Mouse (Mus musculus): ENCODE data around the gene Nthl1. TPM values are rescaled to one million over a fixed set of nuclear protein-coding genes. Genes with fewer than 3 reads are reported as not detected.

The Nthl1 gene
- polyA plus RNA-seq, 1 experiment from 2014 or later = 9.6 TPM

DNA sequence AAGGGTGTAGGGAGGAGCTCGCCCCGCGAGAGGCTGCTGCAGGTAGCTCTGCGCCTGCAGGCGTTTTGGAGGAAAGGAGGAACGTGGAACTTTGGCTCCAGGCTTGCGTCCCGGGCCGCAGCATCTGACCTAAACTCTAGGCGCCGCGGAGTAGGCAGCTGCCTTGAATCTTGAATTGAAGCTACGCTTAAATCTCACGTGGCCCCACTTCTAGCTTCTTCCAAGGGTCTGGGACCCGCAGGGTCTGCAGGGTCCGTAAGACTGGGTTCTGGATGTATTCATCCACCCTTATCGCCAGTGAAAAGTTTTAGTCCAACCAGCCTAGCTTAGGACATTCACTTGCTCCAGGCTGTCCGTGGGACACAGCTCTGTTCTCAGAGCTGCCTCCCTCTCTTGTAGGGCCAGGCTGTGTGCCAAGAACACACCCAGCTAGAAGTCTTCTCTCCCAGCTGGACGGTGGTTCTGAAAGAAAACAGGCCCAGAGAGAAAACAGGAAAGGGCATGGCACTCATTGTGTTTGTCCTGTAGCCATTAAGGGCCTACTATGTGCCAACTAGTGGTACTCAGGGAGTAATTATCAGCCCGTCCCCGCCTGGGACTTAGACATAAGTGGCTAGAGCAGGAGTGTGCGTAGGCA lies 451 bp downstream of the Nthl1 start:
- Histone ChIP-seq H3K4me2 (peak overlapping the region; percentile 96), H3K4me1 (peaks cover 49% of the 10 kb centered on the region), H3K27ac (replicated peaks) (peak overlapping the region; percentile 92), H3K27me3 (replicated peaks) (peaks cover 32% of the 10 kb centered on the region), H3K9ac (peak overlapping the region; percentile 86), H3K4me3 (peak overlapping the region; percentile 68), H3K36me3 (peaks cover 32% of the 10 kb centered on the region), H3K9me3 (no peaks in the 10 kb centered on the region)
- ATAC-seq (ENCODE audit: extremely low read depth, insufficient number of reproducible peaks, low FRiP score, low TSS enrichment) = no peak
- 9% methylated on average over 22 of the region's 22 CpGs for WGBS

DNA sequence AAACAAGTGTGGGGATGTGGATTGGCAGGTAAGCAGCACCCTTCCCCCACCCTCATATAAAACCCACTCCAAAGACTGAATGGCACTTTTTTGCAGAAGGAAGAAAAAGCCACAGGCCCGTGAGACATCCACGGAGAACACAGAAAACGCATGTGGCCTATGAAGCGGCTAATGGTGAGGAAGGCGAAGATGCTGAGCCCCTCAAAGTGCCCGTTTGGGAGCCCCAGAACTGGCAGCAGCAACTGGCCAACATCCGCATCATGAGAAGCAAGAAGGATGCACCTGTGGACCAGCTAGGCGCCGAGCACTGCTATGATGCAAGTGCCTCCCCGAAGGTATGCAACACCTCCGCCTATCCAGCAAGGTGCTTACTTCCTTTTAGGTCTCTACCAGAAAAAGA lies 1.4 kb downstream of the Nthl1 start:
- no peak for ATAC-seq (ENCODE audit: extremely low read depth, insufficient number of reproducible peaks, low FRiP score, low TSS enrichment)
- 90% methylated on average over 11 of the region's 11 CpGs for WGBS
- H3K4me1 ChIP-seq = peaks cover 49% of the 10 kb centered on the region
- peak overlapping the region; percentile 92 for H3K27ac ChIP-seq (replicated peaks)
- H3K36me3 ChIP-seq = peaks cover 32% of the 10 kb centered on the region
- peaks cover 41% of the 10 kb centered on the region for H3K27me3 ChIP-seq (replicated peaks)
- H3K9me3 ChIP-seq = no peaks in the 10 kb centered on the region
- peak overlapping the region; percentile 96; the same call in 1 of the 2 replicates for H3K4me2 ChIP-seq
- no peak overlapping the region for H3K4me3 ChIP-seq
- peak overlapping the region; percentile 86 for H3K9ac ChIP-seq

DNA sequence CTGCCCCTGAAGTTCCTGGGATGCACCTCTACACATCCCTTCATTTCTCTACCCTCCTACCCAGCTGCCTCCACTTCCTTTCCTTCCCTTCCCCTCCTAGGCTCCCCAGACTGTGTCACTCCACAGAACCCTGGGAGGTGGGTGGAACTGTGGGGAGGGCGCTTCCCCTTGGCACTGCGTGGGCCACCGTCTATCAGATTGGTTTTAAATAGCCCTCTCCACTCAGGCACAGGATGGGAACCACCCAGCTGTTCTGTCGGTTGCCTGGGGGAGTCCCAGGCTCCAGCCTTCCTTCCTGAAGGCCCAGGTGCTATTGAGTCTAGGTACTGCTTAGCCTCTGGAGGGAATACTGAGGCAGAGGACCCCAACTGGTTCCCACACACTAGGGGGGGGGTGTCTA lies 2.5 kb downstream of the Nthl1 start:
- peaks cover 60% of the 10 kb centered on the region for H3K4me1 ChIP-seq
- H3K4me2 ChIP-seq = no peak overlapping the region
- H3K36me3 ChIP-seq = peaks cover 30% of the 10 kb centered on the region
- peaks cover 50% of the 10 kb centered on the region for H3K27me3 ChIP-seq (replicated peaks)
- H3K4me3 ChIP-seq = no peak overlapping the region
- WGBS = 45% methylated on average over 4 of the region's 4 CpGs
- H3K27ac ChIP-seq (replicated peaks) = no peak overlapping the region
- no peaks in the 10 kb centered on the region for H3K9me3 ChIP-seq
- no peak for ATAC-seq (ENCODE audit: extremely low read depth, insufficient number of reproducible peaks, low FRiP score, low TSS enrichment)
- H3K9ac ChIP-seq = no peak overlapping the region

DNA sequence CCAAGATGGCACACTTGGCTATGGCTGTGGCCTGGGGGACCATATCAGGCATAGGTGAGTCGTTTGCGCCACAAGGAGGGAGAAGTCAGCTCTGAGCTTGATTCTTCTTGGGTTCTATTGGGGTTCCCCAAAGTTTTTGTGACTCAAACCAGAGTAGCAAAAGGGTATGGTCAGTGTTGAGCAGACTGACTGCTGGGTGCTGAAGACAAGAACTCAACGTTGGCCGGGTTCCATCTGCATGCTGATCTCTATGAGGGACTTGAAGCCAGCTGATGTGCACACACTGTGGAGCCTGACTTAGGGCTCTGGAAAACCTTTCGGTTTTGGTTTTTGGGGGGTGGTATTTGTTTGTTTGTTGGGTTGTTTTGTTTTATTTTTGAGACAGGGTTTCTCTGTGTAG lies 3.2 kb downstream of the Nthl1 start:
- Histone ChIP-seq H3K9ac (no peak overlapping the region), H3K4me3 (no peak overlapping the region), H3K9me3 (no peaks in the 10 kb centered on the region), H3K36me3 (peaks cover 30% of the 10 kb centered on the region), H3K27me3 (replicated peaks) (peaks cover 50% of the 10 kb centered on the region), H3K4me2 (no peak overlapping the region), H3K4me1 (peaks cover 64% of the 10 kb centered on the region), H3K27ac (replicated peaks) (no peak overlapping the region)
- WGBS = 86% methylated on average over 5 of the region's 5 CpGs
- ATAC-seq (ENCODE audit: extremely low read depth, insufficient number of reproducible peaks, low FRiP score, low TSS enrichment) = no peak

DNA sequence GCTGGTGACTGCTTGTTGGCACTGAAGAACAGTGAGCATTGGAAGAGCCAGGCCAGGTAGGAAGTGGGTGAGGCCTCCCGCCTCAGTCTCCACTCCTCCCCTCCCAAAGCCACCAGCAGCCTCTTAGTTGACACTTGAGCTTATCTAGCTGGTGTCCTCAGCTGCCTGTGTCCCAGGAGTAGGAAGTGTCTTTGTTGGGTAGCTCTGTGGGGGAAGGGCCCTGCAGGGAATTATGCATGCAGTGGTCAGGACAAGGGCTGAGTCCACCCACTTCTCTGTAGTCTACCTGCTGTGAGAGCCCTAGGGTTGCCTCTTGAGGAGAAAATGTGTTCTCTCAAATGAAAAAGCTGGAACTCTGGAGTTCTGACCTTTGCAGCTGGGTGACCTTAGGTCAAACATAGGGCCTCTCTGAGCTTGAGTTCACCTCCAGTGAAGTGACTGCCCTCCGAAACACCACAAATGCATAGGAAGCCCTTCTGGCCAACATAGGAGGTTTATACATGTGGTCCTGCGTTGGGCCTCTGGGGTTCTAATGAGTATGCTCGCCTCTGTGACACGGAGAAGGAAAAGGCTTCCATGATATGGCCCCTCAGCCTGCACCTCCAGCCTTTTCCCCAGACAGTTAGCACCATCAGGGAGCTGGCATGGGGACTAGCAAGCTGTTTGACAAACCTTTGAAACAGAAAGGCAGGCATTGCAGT lies 4.5 kb downstream of the Nthl1 start:
- WGBS = 56% methylated on average over 5 of the region's 5 CpGs
- Histone ChIP-seq H3K9ac (0 out of 2 replicates have a peak overlapping the region, but pooled peaks have one; percentile 14), H3K4me1 (peaks cover 59% of the 10 kb centered on the region), H3K27me3 (replicated peaks) (peaks cover 59% of the 10 kb centered on the region), H3K9me3 (no peaks in the 10 kb centered on the region), H3K4me3 (no peak overlapping the region), H3K36me3 (peaks cover 34% of the 10 kb centered on the region), H3K4me2 (no peak overlapping the region), H3K27ac (replicated peaks) (no peak overlapping the region)
- no peak for ATAC-seq (ENCODE audit: extremely low read depth, insufficient number of reproducible peaks, low FRiP score, low TSS enrichment)

DNA sequence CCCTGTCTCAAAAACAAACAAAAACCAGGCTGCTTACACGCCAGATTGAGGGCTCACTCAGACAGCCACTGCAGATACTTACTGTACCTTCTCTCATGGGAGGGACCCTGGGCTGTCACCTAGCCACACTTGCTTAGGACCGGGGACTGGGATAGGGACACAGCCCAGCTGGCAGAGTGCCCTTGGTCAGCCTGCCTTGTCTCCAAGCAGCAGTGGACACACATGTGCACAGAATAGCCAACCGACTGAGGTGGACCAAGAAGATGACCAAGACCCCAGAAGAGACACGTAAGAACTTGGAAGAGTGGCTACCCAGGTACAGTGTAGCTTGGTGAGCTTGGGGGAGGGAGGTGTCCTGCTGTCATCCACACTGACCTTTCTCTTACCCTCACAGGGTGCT lies 5.7 kb downstream of the Nthl1 start:
- Histone ChIP-seq H3K4me1 (peaks cover 52% of the 10 kb centered on the region), H3K9ac (no peak overlapping the region), H3K27ac (replicated peaks) (peak overlapping the region; percentile 68), H3K36me3 (peaks cover 46% of the 10 kb centered on the region), H3K9me3 (no peaks in the 10 kb centered on the region), H3K4me3 (no peak overlapping the region), H3K4me2 (no peak overlapping the region), H3K27me3 (replicated peaks) (peaks cover 72% of the 10 kb centered on the region)
- WGBS = 74% methylated on average over 4 of the region's 4 CpGs
- ATAC-seq (ENCODE audit: extremely low read depth, insufficient number of reproducible peaks, low FRiP score, low TSS enrichment) = no peak

DNA sequence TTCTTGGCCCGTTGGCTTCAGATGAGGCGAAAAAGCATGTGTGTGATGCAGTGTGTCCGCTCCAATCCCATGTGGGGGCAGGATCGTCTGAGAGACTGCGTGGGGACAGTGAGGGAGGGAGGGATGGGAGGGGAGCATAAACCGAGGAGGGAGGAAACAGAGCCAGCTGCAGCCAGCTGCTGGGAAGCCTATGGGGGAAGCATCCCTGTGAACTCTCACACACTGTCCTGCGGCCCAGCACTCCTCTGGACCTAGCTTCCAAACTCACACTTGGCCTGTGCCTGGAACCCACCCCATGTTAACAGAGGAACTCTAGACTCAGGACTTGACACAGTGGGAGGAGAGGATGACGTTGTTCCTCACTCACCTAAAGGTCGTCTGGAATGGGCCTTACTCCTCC lies 6.4 kb downstream of the Nthl1 start:
- H3K9me3 ChIP-seq = no peaks in the 10 kb centered on the region
- 61% methylated on average over 9 of the region's 9 CpGs for WGBS
- peak overlapping the region; percentile 68 for H3K27ac ChIP-seq (replicated peaks)
- no peak for ATAC-seq (ENCODE audit: extremely low read depth, insufficient number of reproducible peaks, low FRiP score, low TSS enrichment)
- H3K9ac ChIP-seq = no peak overlapping the region
- H3K27me3 ChIP-seq (replicated peaks) = peaks cover 73% of the 10 kb centered on the region
- H3K4me2 ChIP-seq = no peak overlapping the region
- peaks cover 51% of the 10 kb centered on the region for H3K4me1 ChIP-seq
- no peak overlapping the region for H3K4me3 ChIP-seq
- H3K36me3 ChIP-seq = peaks cover 48% of the 10 kb centered on the region

DNA sequence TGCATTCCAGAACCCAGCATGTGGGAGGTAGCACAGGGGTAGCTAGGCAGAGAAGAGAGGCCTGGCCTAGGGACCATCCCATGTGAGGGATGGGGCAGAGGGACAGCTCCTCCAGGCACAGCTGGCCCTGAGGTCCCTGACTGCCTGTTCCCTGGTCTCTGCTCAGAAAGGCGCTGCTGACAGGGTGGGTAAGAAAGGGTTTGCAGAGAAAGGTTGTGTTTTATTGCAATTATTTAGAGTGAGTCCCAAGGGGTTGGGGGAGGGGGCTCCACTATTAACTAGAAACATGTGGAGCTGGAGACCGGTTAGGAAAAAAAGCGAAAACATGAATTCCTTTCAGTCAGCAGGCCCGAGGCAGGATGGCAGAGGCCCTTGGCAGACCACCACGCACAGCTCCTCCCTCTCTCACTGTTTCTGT lies 7.1 kb downstream of the Nthl1 start:
- no peak for ATAC-seq (ENCODE audit: extremely low read depth, insufficient number of reproducible peaks, low FRiP score, low TSS enrichment)
- no peaks in the 10 kb centered on the region for H3K9me3 ChIP-seq
- peaks cover 66% of the 10 kb centered on the region for H3K27me3 ChIP-seq (replicated peaks)
- H3K9ac ChIP-seq = 0 out of 2 replicates have a peak overlapping the region, but pooled peaks have one; percentile 8
- H3K4me1 ChIP-seq = peaks cover 57% of the 10 kb centered on the region
- no peak overlapping the region for H3K4me2 ChIP-seq
- peaks cover 48% of the 10 kb centered on the region for H3K36me3 ChIP-seq
- WGBS = 47% methylated on average over 5 of the region's 5 CpGs
- H3K4me3 ChIP-seq = no peak overlapping the region
- H3K27ac ChIP-seq (replicated peaks) = peak overlapping the region; percentile 68

DNA sequence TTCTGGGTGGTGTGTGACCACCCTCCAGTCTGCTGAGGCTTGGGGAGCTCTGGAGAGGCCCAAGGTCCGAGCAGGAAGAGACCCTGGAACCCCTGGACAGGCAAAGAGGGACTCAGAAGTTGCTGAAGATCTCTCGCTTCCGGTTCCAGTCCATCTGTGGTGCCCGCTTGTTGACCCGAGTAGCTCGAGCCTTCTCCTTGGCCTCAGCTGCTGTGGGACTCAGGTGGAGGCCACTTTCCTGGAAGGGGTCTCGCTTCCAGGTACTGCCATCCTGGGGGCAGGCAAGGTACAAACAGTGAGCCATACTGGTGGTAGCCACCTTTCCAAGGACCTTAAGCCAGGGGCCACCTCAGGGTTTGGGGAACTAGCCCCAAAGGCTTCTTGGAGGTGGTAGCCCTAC lies 7.6 kb downstream of the Nthl1 start:
- no peak for ATAC-seq (ENCODE audit: extremely low read depth, insufficient number of reproducible peaks, low FRiP score, low TSS enrichment)
- H3K27ac ChIP-seq (replicated peaks) = peak overlapping the region; percentile 68
- H3K27me3 ChIP-seq (replicated peaks) = peaks cover 61% of the 10 kb centered on the region
- H3K4me1 ChIP-seq = peaks cover 57% of the 10 kb centered on the region
- H3K9me3 ChIP-seq = no peaks in the 10 kb centered on the region
- no peak overlapping the region for H3K4me2 ChIP-seq
- H3K36me3 ChIP-seq = peaks cover 48% of the 10 kb centered on the region
- no peak overlapping the region for H3K4me3 ChIP-seq
- H3K9ac ChIP-seq = 0 out of 2 replicates have a peak overlapping the region, but pooled peaks have one; percentile 8
- WGBS = 87% methylated on average over 7 of the region's 7 CpGs

DNA sequence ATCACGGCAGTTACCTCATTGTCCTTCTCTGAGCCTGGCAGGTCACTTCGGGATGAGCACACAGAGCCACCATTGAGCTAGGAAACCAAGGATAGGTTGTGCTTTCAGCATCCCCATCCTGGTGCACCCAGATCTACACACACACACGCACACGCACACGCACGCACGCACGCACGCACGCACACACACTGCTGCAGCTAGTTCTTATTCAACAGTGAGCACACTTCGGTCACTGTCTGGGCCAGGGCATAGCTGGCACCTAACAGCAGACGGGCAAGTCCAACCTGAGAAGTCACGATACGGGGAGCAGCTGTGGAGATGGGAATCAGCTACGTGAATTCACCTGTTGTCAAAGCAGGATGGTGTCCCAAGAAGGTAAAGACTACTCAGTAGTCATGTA lies 8.1 kb downstream of the Nthl1 start:
- H3K27me3 ChIP-seq (replicated peaks) = peaks cover 56% of the 10 kb centered on the region
- 90% methylated on average over 15 of the region's 15 CpGs for WGBS

DNA sequence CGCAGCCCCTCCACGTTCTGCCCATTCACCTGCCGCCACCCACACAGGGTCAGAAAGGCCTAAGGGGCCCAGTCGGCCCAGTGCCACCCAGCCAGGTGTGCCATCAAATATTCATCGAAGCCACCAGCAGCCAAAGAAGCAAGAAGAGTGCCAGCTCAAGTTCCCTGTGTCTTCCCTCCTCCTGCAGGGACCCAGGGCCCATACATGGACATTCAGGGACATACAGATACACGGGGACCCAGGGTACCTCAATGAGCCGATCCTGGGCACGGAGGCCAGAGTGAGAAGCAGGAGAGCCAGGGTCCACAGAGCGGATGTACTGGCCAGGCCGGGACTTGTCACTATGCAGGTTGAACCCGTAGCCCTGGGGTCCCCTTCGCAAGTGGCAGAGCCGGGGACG lies 9.5 kb downstream of the Nthl1 start:
- Histone ChIP-seq H3K4me1 (peaks cover 56% of the 10 kb centered on the region), H3K36me3 (peaks cover 48% of the 10 kb centered on the region)
- WGBS = 82% methylated on average over 14 of the region's 14 CpGs

More for the DNA sequence above, 8.1 kb downstream of the Nthl1 start:
- H3K4me3 ChIP-seq = no peak overlapping the region
- no peak overlapping the region for H3K4me2 ChIP-seq
- peaks cover 48% of the 10 kb centered on the region for H3K36me3 ChIP-seq
- H3K4me1 ChIP-seq = peaks cover 57% of the 10 kb centered on the region
- 0 out of 2 replicates have a peak overlapping the region, but pooled peaks have one; percentile 68 for H3K27ac ChIP-seq (replicated peaks)
- H3K9ac ChIP-seq = no peak overlapping the region
- no peak for ATAC-seq (ENCODE audit: extremely low read depth, insufficient number of reproducible peaks, low FRiP score, low TSS enrichment)
- H3K9me3 ChIP-seq = no peaks in the 10 kb centered on the region

More for the DNA sequence above, 9.5 kb downstream of the Nthl1 start:
- no peak for ATAC-seq (ENCODE audit: extremely low read depth, insufficient number of reproducible peaks, low FRiP score, low TSS enrichment)
- H3K27ac ChIP-seq (replicated peaks) = no peak overlapping the region
- no peak overlapping the region for H3K9ac ChIP-seq
- H3K4me2 ChIP-seq = no peak overlapping the region
- no peak overlapping the region for H3K4me3 ChIP-seq
- peaks cover 49% of the 10 kb centered on the region for H3K27me3 ChIP-seq (replicated peaks)
- H3K9me3 ChIP-seq = no peaks in the 10 kb centered on the region

All from heart, embryonic 13.5 days (tissue).